21 mouse cellular contexts compared by ENCODE assay signal in genomic region chr10:117898391-117898790, GRCm38 (mm10). TPM values are rescaled to one million over a fixed set of nuclear protein-coding genes. Genes with fewer than 3 reads are reported as not detected.
DNase-seq lines count a peak whose midpoint lies in the region; ATAC-seq and TF ChIP-seq lines count a peak whose summit lies in the region.
"Had no signal": no experiment of that assay in that cellular context is flagged by ENCODE, and none has a peak within 500 bp of the region (broad histone marks: within the 10 kb centered on the region; RNA-seq: fewer than 3 reads in every experiment).

No protein-coding gene starts in this region.

- no peak overlapping the region for H3K9ac ChIP-seq in forebrain, postnatal 0 days
- H3K9ac ChIP-seq: embryonic facial prominence, embryonic 13.5 days; forebrain, embryonic 13.5 days; hindbrain, embryonic 13.5 days had no signal

- DNase-seq in T-cell, adult 2 months (ENCODE audit: low spot score) = peak; percentile 43
- DNase-seq in forebrain, postnatal 0 days = no peak
- DNase-seq: adrenal gland, postnatal 10 days; cerebellum, adult 18-20 months; cerebellum, adult 9-11 months; cerebellum, postnatal 36 days; gastrocnemius, adult 2 months; gastrocnemius, postnatal 36 days; heart, postnatal 10 days had no signal

- no peaks in the 10 kb centered on the region for H3K27me3 ChIP-seq in megakaryocyte, embryonic 14.5 days (replicated peaks)
- H3K27me3 ChIP-seq in forebrain, postnatal 0 days (ENCODE audit: insufficient read depth, low read length) = no peaks in the 10 kb centered on the region
- H3K27me3 ChIP-seq: CH12.LX; embryonic facial prominence, embryonic 13.5 days; forebrain, embryonic 13.5 days; hindbrain, embryonic 13.5 days; Patski had no signal

- H3K27ac ChIP-seq in macrophage = peak overlapping the region; percentile 60
- H3K27ac ChIP-seq in forebrain, postnatal 0 days (ENCODE audit: low read depth, low read length) = no peak overlapping the region
- H3K27ac ChIP-seq: embryonic facial prominence, embryonic 13.5 days; forebrain, embryonic 13.5 days; heart, embryonic 10.5 days; hindbrain, embryonic 13.5 days; hindbrain, postnatal 0 days had no signal

- no peak overlapping the region for H3K4me2 ChIP-seq in forebrain, postnatal 0 days (ENCODE audit: low read depth)
- H3K4me2 ChIP-seq: embryonic facial prominence, embryonic 13.5 days; forebrain, embryonic 13.5 days; hindbrain, embryonic 13.5 days had no signal

- H3K4me1 ChIP-seq in megakaryocyte, embryonic 14.5 days = peaks cover 83% of the 10 kb centered on the region
- H3K4me1 ChIP-seq in forebrain, postnatal 0 days (ENCODE audit: insufficient read depth) = no peaks in the 10 kb centered on the region
- H3K4me1 ChIP-seq: embryonic facial prominence, embryonic 13.5 days; forebrain, embryonic 13.5 days had no signal

- ATAC-seq in megakaryocyte, adult 5-6 weeks (ENCODE audit: poor library complexity, severe bottlenecking) = no peak
- ATAC-seq in cerebellum, adult (ENCODE audit: insufficient number of reproducible peaks, low FRiP score, low TSS enrichment) = no peak
- ATAC-seq in forebrain, postnatal 0 days = no peak
- ATAC-seq: forebrain, embryonic 13.5 days; hindbrain, postnatal 0 days; intestine, embryonic 16.5 days; Patski had no signal

- H3K9me3 ChIP-seq in megakaryocyte, embryonic 14.5 days = no peaks in the 10 kb centered on the region
- H3K9me3 ChIP-seq in forebrain, postnatal 0 days (ENCODE audit: low read length) = no peaks in the 10 kb centered on the region
- H3K9me3 ChIP-seq: embryonic facial prominence, embryonic 13.5 days; forebrain, embryonic 13.5 days; heart, embryonic 10.5 days; hindbrain, embryonic 13.5 days had no signal

- no peaks in the 10 kb centered on the region for H3K79me2 ChIP-seq in macrophage (ENCODE audit: inconsistent target)

- peak overlapping the region; percentile 8 for H3K4me3 ChIP-seq in megakaryocyte, embryonic 14.5 days (replicated peaks)
- no peak overlapping the region for H3K4me3 ChIP-seq in macrophage (ENCODE audit: inconsistent target)
- no peak overlapping the region for H3K4me3 ChIP-seq in forebrain, postnatal 0 days (ENCODE audit: low read depth, low read length)
- H3K4me3 ChIP-seq: embryonic facial prominence, embryonic 13.5 days; forebrain, embryonic 13.5 days; gastrocnemius, adult 2 months; heart, embryonic 10.5 days; hindbrain, embryonic 13.5 days had no signal

- 85% methylated on average over 3 of the region's 3 CpGs for WGBS in macrophage (ENCODE audit: missing documents)
- WGBS in forebrain, postnatal 0 days = 96% methylated on average over 3 of the region's 3 CpGs

- H3K36me3 ChIP-seq in megakaryocyte, embryonic 14.5 days (replicated peaks; ENCODE audit: low read length) = no peaks in the 10 kb centered on the region
- H3K36me3 ChIP-seq in macrophage (ENCODE audit: inconsistent target) = no peaks in the 10 kb centered on the region
- H3K36me3 ChIP-seq in forebrain, postnatal 0 days (ENCODE audit: insufficient read depth) = no peaks in the 10 kb centered on the region
- H3K36me3 ChIP-seq: embryonic facial prominence, embryonic 13.5 days; heart, embryonic 10.5 days; hindbrain, embryonic 13.5 days had no signal

- TF ChIP-seq CTCF in forebrain, postnatal 0 days (IDR thresholded peaks at IDR 0.05; ENCODE audit: low read depth) = no peak

RNA-seq across cellular contexts. Expression of gene Rap1b, which starts 52.6 kb away (rescaled TPM):
- 87.7 and 210 TPM in 2 replicates for polyA plus RNA-seq in megakaryocyte, embryonic 14.5 days (2012; ENCODE audit: insufficient read depth, low replicate concordance)
- 448 and 514 TPM in 2 replicates for total RNA-seq in megakaryocyte, adult 5-6 weeks (2015)
- total RNA-seq in megakaryocyte, adult 5-6 weeks (2017) = 174 and 218 TPM in 2 replicates
- 100 to 1,000 TPM in 25 of 26 experiments, 10 to 100 TPM in 1; 70.7 to 351 (median 212) TPM for total RNA-seq in macrophage (2018; cell fraction: chromatin; rRNA removed)
- 100 to 1,000 TPM; 377 to 760 (median 592) TPM for total RNA-seq in macrophage (2018; cell fraction: cytosol; rRNA removed)
- 100 to 1,000 TPM; 221 to 711 (median 424) TPM for total RNA-seq in macrophage (2018; cell fraction: nucleus; rRNA removed)
- polyA plus RNA-seq in macrophage (2018) = 389 to 490 TPM (median 469 TPM) in 3 replicates
- total RNA-seq in forebrain, postnatal 0 days (2014; rRNA removed) = 65.2 and 66.3 TPM in 2 replicates
- polyA plus RNA-seq in forebrain, postnatal 0 days (2015; fragmentation: Nextera tagmentation; extraction: Ambion mirVana) = 126 and 148 TPM in 2 replicates
